Mouse (Mus musculus): ENCODE results near the gene Lta.
A peak's percentile ranks its signal among the peaks of the same experiment; 100 is the strongest.
"Not testable (repeated sequence)": the region's sequence is repeated elsewhere in the genome, so short reads cannot be mapped to it uniquely, and the experiment has no call there.

Gene Lta

GRCm38 (mm10) chr17:35240384-35241304 lies 35.5 kb upstream of the Lta start:
- DNase-seq (ENCODE audit: low spot score in 2 of 2), result no peak

- DNase-seq (ENCODE audit: low spot score in 2 of 2), result no peak
Measured at GRCm38 (mm10) chr17:35239700-35240099, 34.5 kb upstream of the Lta start.

- no peak for DNase-seq (ENCODE audit: low spot score in 2 of 2)
Measured at GRCm38 (mm10) chr17:35237504-35237903, 32.4 kb upstream of the Lta start.

GRCm38 (mm10) chr17:35236996-35237395 lies 31.8 kb upstream of the Lta start:
- no peak for DNase-seq (ENCODE audit: low spot score in 2 of 2)

GRCm38 (mm10) chr17:35236390-35236746 lies 31.2 kb upstream of the Lta start:
- DNase-seq (ENCODE audit: low spot score in 2 of 2), result peak; percentile 99

GRCm38 (mm10) chr17:35235614-35236389 lies 30.7 kb upstream of the Lta start, which contains the start of gene Nfkbil1:
Gene Nfkbil1, minus strand, starts transcription at chr17:35235792.
- peak; percentile 71 to 80 for DNase-seq (ENCODE audit: low spot score in 2 of 2)

- no peak for DNase-seq (ENCODE audit: low spot score in 2 of 2)
Measured at GRCm38 (mm10) chr17:35234903-35235302, 29.8 kb upstream of the Lta start.

GRCm38 (mm10) chr17:35234090-35234489 lies 28.9 kb upstream of the Lta start:
- DNase-seq (ENCODE audit: low spot score in 2 of 2), result not testable (repeated sequence)

- no peak for DNase-seq (ENCODE audit: low spot score in 2 of 2)
Measured at GRCm38 (mm10) chr17:35233114-35233980, 28.2 kb upstream of the Lta start, which contains the start of gene Atp6v1g2. Gene Atp6v1g2, plus strand, starts transcription at chr17:35233660.

GRCm38 (mm10) chr17:35232659-35233058 lies 27.5 kb upstream of the Lta start:
- no peak for DNase-seq (ENCODE audit: low spot score in 2 of 2)

GRCm38 (mm10) chr17:35232043-35232442 lies 26.9 kb upstream of the Lta start:
- peak; percentile 77 to 86 for DNase-seq (ENCODE audit: low spot score in 2 of 2)

- DNase-seq (ENCODE audit: low spot score in 2 of 2), result no peak
Measured at GRCm38 (mm10) chr17:35231022-35231421, 25.9 kb upstream of the Lta start.

- no peak for DNase-seq (ENCODE audit: low spot score in 2 of 2)
Measured at GRCm38 (mm10) chr17:35226561-35227046, 21.5 kb upstream of the Lta start.

GRCm38 (mm10) chr17:35225456-35225855 lies 20.3 kb upstream of the Lta start:
- DNase-seq (ENCODE audit: low spot score in 2 of 2), result no peak

GRCm38 (mm10) chr17:35224641-35225040 lies 19.5 kb upstream of the Lta start:
- DNase-seq (ENCODE audit: low spot score in 2 of 2), result no peak

- no peak for DNase-seq (ENCODE audit: low spot score in 2 of 2)
Measured at GRCm38 (mm10) chr17:35222299-35222698, 17.1 kb upstream of the Lta start.

- no peak for DNase-seq (ENCODE audit: low spot score in 2 of 2)
Measured at GRCm38 (mm10) chr17:35220156-35220952, 15.2 kb upstream of the Lta start, which contains the start of gene Gm16181. Gene Gm16181, plus strand, starts transcription at chr17:35220834.

GRCm38 (mm10) chr17:35219601-35220041 lies 14.5 kb upstream of the Lta start:
- no peak for DNase-seq (ENCODE audit: low spot score in 2 of 2)

- no peak for DNase-seq (ENCODE audit: low spot score in 2 of 2)
Measured at GRCm38 (mm10) chr17:35218516-35219193, 13.5 kb upstream of the Lta start.

GRCm38 (mm10) chr17:35213071-35213470 lies 7.9 kb upstream of the Lta start:
- DNase-seq (ENCODE audit: low spot score in 2 of 2), result no peak

Data from spleen, postnatal 14 days (tissue).